8 mouse cellular contexts compared by ENCODE assay signal in the genomic region with DNA sequence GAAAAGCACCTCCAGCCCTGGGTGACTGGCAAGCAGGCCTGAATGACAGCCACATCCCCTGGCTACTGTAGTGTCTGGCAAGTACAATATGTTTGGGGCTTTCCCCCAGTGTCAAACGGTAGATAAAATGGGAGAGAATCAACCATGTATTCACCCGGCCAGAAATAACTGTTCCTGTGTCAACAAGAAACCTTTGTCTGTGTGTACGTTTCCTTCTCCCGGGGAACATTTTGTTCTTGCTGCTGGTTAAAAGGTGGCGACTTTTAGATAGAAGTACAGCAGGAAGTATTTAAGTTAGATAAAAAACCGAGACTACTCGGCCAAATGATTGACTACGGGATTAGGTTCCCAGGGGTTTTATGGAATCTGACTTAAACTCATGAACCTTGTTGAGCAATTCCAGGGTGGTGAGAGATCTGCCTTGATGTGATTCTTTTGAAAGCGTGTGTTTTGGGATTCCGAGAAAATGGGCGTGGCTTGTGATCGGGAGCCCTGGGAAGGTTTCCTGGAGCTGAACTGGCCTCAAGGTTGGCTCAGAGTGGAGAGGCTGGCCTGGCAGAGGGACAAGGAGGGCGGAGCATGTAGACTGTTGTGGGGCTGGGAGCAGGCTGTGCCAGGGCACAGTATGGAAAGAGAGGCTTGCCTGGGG. TPM values are rescaled to one million over a fixed set of nuclear protein-coding genes. Genes with fewer than 3 reads are reported as not detected.
DNase-seq lines count a peak whose midpoint lies in the region; ATAC-seq and TF ChIP-seq lines count a peak whose summit lies in the region.

No protein-coding gene starts in this region.

- peak overlapping the region in 1 of 3 experiments; percentile 16 for H3K4me3 ChIP-seq in CH12.LX (replicated peaks in 1 of 3; ENCODE audit: low read depth in 2 of 3, low read length in 2 of 3, poor library complexity in 1 of 3)
- no peak overlapping the region for H3K4me3 ChIP-seq in testis, adult 2 months (ENCODE audit: control insufficient read depth, low read depth, low read length)

- 0 out of 2 replicates have a peak, but pooled peaks have one; percentile 14 for TF ChIP-seq EP300 in CH12.LX (IDR thresholded peaks at IDR 0.05; ENCODE audit: low read length)

- peak; percentile 40 for ATAC-seq in Patski

- DNase-seq in CH12.LX (ENCODE audit: extremely low read depth): peak; percentile 53
- peak; percentile 10 for DNase-seq in Patski (ENCODE audit: low read depth, low spot score)
- DNase-seq in embryo, embryonic 10 days (ENCODE audit: low spot score): peak; percentile 62
- DNase-seq in heart, adult 18-20 months: peak; percentile 93 to 95
- DNase-seq in kidney, adult 18-20 months: peak; percentile 83
- peak; percentile 93 to 95 for DNase-seq in lung, adult 18-20 months
- no peak for DNase-seq in thymus, postnatal 0 days (ENCODE audit: low spot score)

- peak overlapping the region; percentile 18; the same call in 1 of the 2 replicates for H3K27ac ChIP-seq in CH12.LX (ENCODE audit: insufficient read depth, low read depth)
- peak overlapping the region; percentile 66; the same call in 1 of the 2 replicates for H3K27ac ChIP-seq in testis, adult 2 months (ENCODE audit: control insufficient read depth, insufficient read depth, low read depth, low read length)

- H3K4me2 ChIP-seq in CH12.LX (ENCODE audit: insufficient read depth, low read depth, poor library complexity, severe bottlenecking): peak overlapping the region; percentile 52

- TF ChIP-seq RAD21 in CH12.LX (IDR thresholded peaks at IDR 0.05; ENCODE audit: low read depth, low read length): no peak

- POLR2A ChIA-PET in Patski (lab: Charles Lee): no interaction called here

- no peaks in the 10 kb centered on the region for H3K36me3 ChIP-seq in CH12.LX (replicated peaks in 1 of 2; ENCODE audit: control insufficient read depth in 1 of 2, insufficient read depth in 1 of 2, low read length in 1 of 2)
- H3K36me3 ChIP-seq in testis, adult 2 months (ENCODE audit: control insufficient read depth, insufficient read depth, low read length): no peaks in the 10 kb centered on the region

- no peaks in the 10 kb centered on the region for H3K9me3 ChIP-seq in CH12.LX (replicated peaks; ENCODE audit: low read length)

- dilution Hi-C loops in CH12.LX (cut with MboI; ENCODE audit: extremely low pct_ligation_motif_present, extremely low pct_unique_long_range_greater_than_20kb, low sequenced_read_pairs): no loop called here

- H3K79me2 ChIP-seq in CH12.LX (replicated peaks; ENCODE audit: control insufficient read depth, extremely low read depth, insufficient read depth, poor library complexity, severe bottlenecking): no peaks in the 10 kb centered on the region

- in situ Hi-C loops in CH12.LX (cut with MboI; ENCODE audit: low pct_ligation_motif_present, low pct_unique_long_range_greater_than_20kb, low sequenced_read_pairs): loop anchor here (5.0 to 25.0 kb wide), 2 partner anchors 323 to 863 kb away; no protein-coding TSS in a partner anchor
- in situ Hi-C loops in Patski (cut with MboI; ENCODE audit: low pct_unique_long_range_greater_than_20kb): loop anchor here (5.0 to 10.0 kb wide), 3 partner anchors 268 to 865 kb away; no protein-coding TSS in a partner anchor

- no peak for TF ChIP-seq POLR2A in CH12.LX (IDR thresholded peaks at IDR 0.05; ENCODE audit: low read depth, low read length)
- peak; percentile 18; the same call in 1 of the 2 replicates for TF ChIP-seq POLR2A in testis, adult 2 months (IDR thresholded peaks at IDR 0.05; ENCODE audit: control insufficient read depth, low read depth, low read length)

- H3K9ac ChIP-seq in CH12.LX (ENCODE audit: insufficient read depth, low read depth): no peak overlapping the region

- CTCF ChIA-PET in Patski (lab: Charles Lee): no interaction called here

- peaks cover 16 to 46% of the 10 kb centered on the region in 2 experiments for H3K4me1 ChIP-seq in CH12.LX (ENCODE audit: control insufficient read depth in 1 of 2, insufficient read depth in 2 of 2)
- H3K4me1 ChIP-seq in testis, adult 2 months (ENCODE audit: control insufficient read depth, insufficient read depth, low read length): peaks cover 18% of the 10 kb centered on the region

- no peaks in the 10 kb centered on the region for H3K27me3 ChIP-seq in CH12.LX (replicated peaks)
- H3K27me3 ChIP-seq in Patski: no peaks in the 10 kb centered on the region
- no peaks in the 10 kb centered on the region for H3K27me3 ChIP-seq in testis, adult 2 months (ENCODE audit: control insufficient read depth, insufficient read depth, low read length)

- TF ChIP-seq CTCF in CH12.LX (conservative IDR thresholded peaks at IDR 0.05 in 1 of 2, IDR thresholded peaks at IDR 0.05 in 1 of 2; ENCODE audit: low read depth in 2 of 2, low read length in 2 of 2) (no peak), Patski (IDR thresholded peaks at IDR 0.05) (no peak)
- no peak for TF ChIP-seq CTCF in testis, adult 2 months (IDR thresholded peaks at IDR 0.05; ENCODE audit: control insufficient read depth, insufficient read depth, insufficient replicate concordance, low read depth, low read length)

TF ChIP-seq in CH12.LX, 34 proteins besides CTCF, POLR2A, EP300 and RAD21:
- TF ChIP-seq MXI1 (IDR thresholded peaks at IDR 0.05; ENCODE audit: low read depth, low read length): no peak; the same call in 1 of the 2 replicates
- TF ChIP-seq UBTF (IDR thresholded peaks at IDR 0.05; ENCODE audit: low read depth, low read length): no peak
- TF ChIP-seq MEF2A (IDR thresholded peaks at IDR 0.05; ENCODE audit: borderline replicate concordance, low read depth, low read length): peak; percentile 53; the same call in 1 of the 2 replicates
- peak; percentile 12; the same call in 1 of the 2 replicates for TF ChIP-seq TCF12 (IDR thresholded peaks at IDR 0.05; ENCODE audit: low read depth, low read length)
- no peak for TF ChIP-seq USF2 (conservative IDR thresholded peaks at IDR 0.05; ENCODE audit: low read depth, low read length)
- TF ChIP-seq MAFK (IDR thresholded peaks at IDR 0.05; ENCODE audit: insufficient replicate concordance, low read length): no peak
- 0 out of 2 replicates have a peak, but pooled peaks have one; percentile 3 for TF ChIP-seq BHLHE40 (IDR thresholded peaks at IDR 0.05; ENCODE audit: low read depth, low read length)

RNA-seq across cellular contexts. Expression of gene Nufip1, which starts 39.0 kb away (rescaled TPM):
- 14.8 and 17.5 TPM in 2 replicates for total RNA-seq in CH12.LX (2012; rRNA removed)
- total RNA-seq in CH12.LX (2014; rRNA removed): 31.7 and 32.1 TPM in 2 replicates
- 24.6 and 28.4 TPM in 2 replicates for polyA plus RNA-seq in CH12.LX (2012; ENCODE audit: insufficient read length, low read depth)
- polyA plus RNA-seq in Patski (2021): 9.6 TPM
- total RNA-seq in heart, adult 18-20 months (2021): 1 to 10 TPM; 3.3 to 3.7 TPM
- 2.5 and 2.7 TPM in 2 replicates for polyA plus RNA-seq in testis, adult 2 months (2012; rRNA removed)
- polyA plus RNA-seq in thymus, postnatal 0 days (2015; fragmentation: Nextera tagmentation; extraction: Ambion mirVana): 15.5 and 16.6 TPM in 2 replicates

RNA-seq across cellular contexts. Expression of gene Gpalpp1, which starts 39.1 kb away (rescaled TPM):
- 12.9 and 13.5 TPM in 2 replicates for total RNA-seq in CH12.LX (2012; rRNA removed)
- 25.2 and 26.1 TPM in 2 replicates for total RNA-seq in CH12.LX (2014; rRNA removed)
- polyA plus RNA-seq in CH12.LX (2012; ENCODE audit: insufficient read length, low read depth): 18.9 and 20.2 TPM in 2 replicates
- 18.9 TPM for polyA plus RNA-seq in Patski (2021)
- total RNA-seq in heart, adult 18-20 months (2021): 10 to 100 TPM; 10.3 to 11.5 TPM
- polyA plus RNA-seq in testis, adult 2 months (2012; rRNA removed): 1.7 TPM in 2 replicates
- 10.8 and 11.6 TPM in 2 replicates for polyA plus RNA-seq in thymus, postnatal 0 days (2015; fragmentation: Nextera tagmentation; extraction: Ambion mirVana)
